Mouse (Mus musculus) liver, adult 2 months (tissue): ENCODE data around the gene Slc13a2.

Experiments
- CTCF ChIP-seq: fragments of 200-500 bp; IDR thresholded peaks from 2 replicates; pipeline ENCODE4 v1.5.1; 2011; ENCODE audit warnings: low read depth, low read length, control low read depth
- POLR2A ChIP-seq: fragments of 200-500 bp; IDR thresholded peaks from 2 replicates; pipeline ENCODE4 v1.6.1; 2011; ENCODE audit warnings: low read length, control low read depth; ENCODE audit not compliant: insufficient read depth; ENCODE audit errors: extremely low read depth

DNA sequence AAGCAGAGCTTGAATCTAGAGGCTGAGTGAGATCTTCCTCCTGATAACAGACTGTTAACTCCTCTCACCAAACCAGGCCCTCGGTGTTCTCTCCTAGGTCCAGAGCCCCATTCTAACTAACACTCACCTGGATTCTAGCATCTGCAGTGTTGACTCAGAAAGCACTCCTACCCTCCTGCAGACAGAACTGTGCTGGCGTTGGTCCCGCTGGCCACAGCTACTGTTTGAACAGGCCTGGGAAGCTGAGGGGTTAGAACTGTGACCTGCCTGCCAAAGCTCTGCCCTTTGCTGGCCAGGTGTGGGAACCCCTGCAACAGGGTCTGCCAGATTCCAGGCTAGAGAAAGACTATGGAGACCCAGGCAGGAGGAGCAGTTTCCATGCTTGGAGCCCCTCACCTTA lies 29.3 kb downstream of the Slc13a2 start:
- TF ChIP-seq CTCF = no peak
- TF ChIP-seq POLR2A = no peak
